Mouse (Mus musculus): ENCODE measurements at regions not wholly inside any gene's neighbourhood (a gene's known extent, or its start where the extent isn't known, plus 50 kb on each side); places are given as distances from the start of the nearest gene placed in this dataset.

- no peak for TF ChIP-seq CTCF (IDR thresholded peaks at IDR 0.05; ENCODE audit: low read depth)
- TF ChIP-seq EP300 (IDR thresholded peaks at IDR 0.05; ENCODE audit: low read depth) = no peak
Measured at GRCm38 (mm10) chr8:113923381-113923780, 74.8 kb upstream of the Adamts18 start.
